Comparison of ENCODE assay signal across 14 mouse cellular contexts in genomic region chr19:29739608-29740007, GRCm38 (mm10). TPM values are rescaled to one million over a fixed set of nuclear protein-coding genes. Genes with fewer than 3 reads are reported as not detected.
A peak's percentile ranks its signal among the peaks of the same experiment; 100 is the strongest.
DNase-seq lines count a peak whose midpoint lies in the region; ATAC-seq and TF ChIP-seq lines count a peak whose summit lies in the region.
"Had no signal": no experiment of that assay in that cellular context is flagged by ENCODE, and none has a peak within 500 bp of the region (broad histone marks: within the 10 kb centered on the region; RNA-seq: fewer than 3 reads in every experiment).

No protein-coding gene starts in this region.

- no peak for TF ChIP-seq EP300 in MEL (IDR thresholded peaks at IDR 0.05; ENCODE audit: low read depth in 1 of 2, low read length in 2 of 2)

- no peak overlapping the region for H3K27ac ChIP-seq in hindbrain, embryonic 10.5 days
- no peak overlapping the region for H3K27ac ChIP-seq in hindbrain, postnatal 0 days
- H3K27ac ChIP-seq in MEL (ENCODE audit: control insufficient read depth, low read depth, low read length), result no peak overlapping the region
- H3K27ac ChIP-seq in hindbrain, embryonic 16.5 days (ENCODE audit: low read depth, low read length), result no peak overlapping the region
- H3K27ac ChIP-seq: limb, embryonic 10.5 days; macrophage had no signal

- ATAC-seq in hindbrain, postnatal 0 days, result no peak
- no peak for ATAC-seq in hindbrain, embryonic 16.5 days

- peaks cover 2% of the 10 kb centered on the region; the same call in 1 of the 2 replicates for H3K79me2 ChIP-seq in MEL (ENCODE audit: control insufficient read depth, insufficient read depth, low read length, poor library complexity)

- no peak overlapping the region for H3K4me2 ChIP-seq in hindbrain, postnatal 0 days (ENCODE audit: low read depth, low read length)
- no peak overlapping the region for H3K4me2 ChIP-seq in hindbrain, embryonic 16.5 days (ENCODE audit: low read length)

- no peak overlapping the region for H3K4me3 ChIP-seq in hindbrain, embryonic 10.5 days
- H3K4me3 ChIP-seq in hindbrain, postnatal 0 days (ENCODE audit: low read length), result no peak overlapping the region
- no peak overlapping the region for H3K4me3 ChIP-seq in lung, adult 2 months (replicated peaks; ENCODE audit: extremely low read depth, low read depth, low read length)
- H3K4me3 ChIP-seq in MEL (ENCODE audit: control insufficient read depth in 1 of 2, insufficient read depth in 1 of 2, low read depth in 2 of 2, low read length in 2 of 2), result no peak overlapping the region
- no peak overlapping the region for H3K4me3 ChIP-seq in hindbrain, embryonic 16.5 days (ENCODE audit: low read length)
- H3K4me3 ChIP-seq: limb, embryonic 10.5 days had no signal

- H3K4me1 ChIP-seq in hindbrain, embryonic 10.5 days (replicated peaks), result no peaks in the 10 kb centered on the region
- H3K4me1 ChIP-seq in hindbrain, postnatal 0 days (ENCODE audit: insufficient read depth, low read length), result no peaks in the 10 kb centered on the region
- no peaks in the 10 kb centered on the region for H3K4me1 ChIP-seq in lung, adult 2 months (ENCODE audit: control insufficient read depth, insufficient read depth, low read length)
- no peaks in the 10 kb centered on the region; a peak in 1 of 4 replicates for H3K4me1 ChIP-seq in MEL (ENCODE audit: control insufficient read depth in 1 of 2, insufficient read depth in 2 of 2, low read length in 2 of 2)
- no peaks in the 10 kb centered on the region for H3K4me1 ChIP-seq in hindbrain, embryonic 16.5 days (ENCODE audit: control insufficient read depth, insufficient read depth, low read depth, low read length)
- H3K4me1 ChIP-seq: limb, embryonic 10.5 days had no signal

- H3K9ac ChIP-seq in hindbrain, postnatal 0 days (replicated peaks; ENCODE audit: low read length), result no peak overlapping the region
- no peak overlapping the region for H3K9ac ChIP-seq in MEL (ENCODE audit: control insufficient read depth, low read depth, low read length, poor library complexity, severe bottlenecking)
- no peak overlapping the region for H3K9ac ChIP-seq in hindbrain, embryonic 16.5 days (ENCODE audit: low read depth, low read length)

- TF ChIP-seq CTCF in hindbrain, postnatal 0 days (IDR thresholded peaks at IDR 0.05; ENCODE audit: low read depth), result no peak
- no peak for TF ChIP-seq CTCF in lung, adult 2 months (IDR thresholded peaks at IDR 0.05; ENCODE audit: insufficient read depth, low read length)
- TF ChIP-seq CTCF in MEL (IDR thresholded peaks at IDR 0.05 in 2 of 3, conservative IDR thresholded peaks at IDR 0.05 in 1 of 3; ENCODE audit: control insufficient read depth in 1 of 3, insufficient read depth in 1 of 3, low read depth in 2 of 3, low read length in 3 of 3, poor library complexity in 1 of 3, severe bottlenecking in 1 of 3), result peak; percentile 28 to 65 (median 50); a peak in 5 of 6 replicates

- H3K36me3 ChIP-seq in hindbrain, embryonic 10.5 days, result no peaks in the 10 kb centered on the region
- no peaks in the 10 kb centered on the region for H3K36me3 ChIP-seq in hindbrain, postnatal 0 days (ENCODE audit: insufficient read depth, low read length)
- H3K36me3 ChIP-seq in MEL (ENCODE audit: control insufficient read depth in 1 of 2, insufficient read depth in 2 of 2, low read length in 2 of 2), result peaks cover 15% of the 10 kb centered on the region in 2 experiments
- no peaks in the 10 kb centered on the region for H3K36me3 ChIP-seq in hindbrain, embryonic 16.5 days (ENCODE audit: control insufficient read depth, insufficient read depth, low read length)
- H3K36me3 ChIP-seq: limb, embryonic 10.5 days had no signal

- no peaks in the 10 kb centered on the region for H3K9me3 ChIP-seq in hindbrain, embryonic 10.5 days
- H3K9me3 ChIP-seq in hindbrain, postnatal 0 days (ENCODE audit: low read length), result no peaks in the 10 kb centered on the region
- no peaks in the 10 kb centered on the region for H3K9me3 ChIP-seq in MEL (replicated peaks; ENCODE audit: insufficient read depth, low read length)
- no peaks in the 10 kb centered on the region for H3K9me3 ChIP-seq in hindbrain, embryonic 16.5 days (ENCODE audit: control insufficient read depth, low read length)
- H3K9me3 ChIP-seq: G1E; limb, embryonic 10.5 days had no signal

- DNase-seq in hindbrain, embryonic 10.5 days (ENCODE audit: low spot score), result peak; percentile 3
- no peak for DNase-seq in hindbrain, postnatal 0 days (ENCODE audit: low spot score)
- peak; percentile 3 for DNase-seq in lung, postnatal 10 days
- DNase-seq in lung, adult 2 months, result no peak
- DNase-seq in MEL (ENCODE audit: low read depth, low spot score), result peak; percentile 77
- peak; percentile 7 for DNase-seq in lung, postnatal 36 days
- no peak for DNase-seq in spleen, postnatal 10 days (ENCODE audit: low spot score in 2 of 2)
- DNase-seq: adrenal gland, postnatal 14 days; cerebellum, adult 2 months had no signal

- no peaks in the 10 kb centered on the region for H3K27me3 ChIP-seq in hindbrain, embryonic 10.5 days (ENCODE audit: insufficient read depth, poor library complexity, severe bottlenecking)
- H3K27me3 ChIP-seq in hindbrain, postnatal 0 days (ENCODE audit: insufficient read depth, low read length), result no peaks in the 10 kb centered on the region
- no peaks in the 10 kb centered on the region for H3K27me3 ChIP-seq in MEL (ENCODE audit: control insufficient read depth in 1 of 2, insufficient read depth in 2 of 2, low read length in 2 of 2)
- H3K27me3 ChIP-seq in hindbrain, embryonic 16.5 days (replicated peaks; ENCODE audit: control insufficient read depth, insufficient read depth, low read length), result no peaks in the 10 kb centered on the region

- TF ChIP-seq POLR2A in lung, adult 2 months (IDR thresholded peaks at IDR 0.05; ENCODE audit: borderline replicate concordance, extremely low read depth, low read depth, low read length), result no peak
- no peak for TF ChIP-seq POLR2A in MEL (IDR thresholded peaks at IDR 0.05; ENCODE audit: control insufficient read depth in 1 of 2, insufficient read depth in 1 of 2, low read depth in 1 of 2, low read length in 2 of 2, poor library complexity in 1 of 2)

- WGBS in hindbrain, embryonic 10.5 days, result 84% methylated on average over 2 of the region's 2 CpGs
- 83% methylated on average over 2 of the region's 2 CpGs for WGBS in hindbrain, postnatal 0 days
- WGBS in lung, adult 2 months, result 82% methylated on average over 2 of the region's 2 CpGs
- WGBS in hindbrain, embryonic 16.5 days, result 79% methylated on average over 2 of the region's 2 CpGs

- TF ChIP-seq RAD21 in MEL (IDR thresholded peaks at IDR 0.05; ENCODE audit: low read depth, low read length), result peak; percentile 54

TF ChIP-seq in MEL, 35 proteins besides CTCF, POLR2A, EP300 and RAD21:
- TF ChIP-seq MXI1 (IDR thresholded peaks at IDR 0.05; ENCODE audit: low read depth, low read length), result no peak
- TF ChIP-seq USF1 (IDR thresholded peaks at IDR 0.05; ENCODE audit: low read depth, low read length), result peak; percentile 66; the same call in 1 of the 2 replicates
- TF ChIP-seq CHD2 (IDR thresholded peaks at IDR 0.05; ENCODE audit: low read length), result no peak
- TF ChIP-seq MYC (IDR thresholded peaks at IDR 0.05; ENCODE audit: low read depth, low read length), result no peak
- no peak for TF ChIP-seq TAL1 (IDR thresholded peaks at IDR 0.05; ENCODE audit: low read length)
- TF ChIP-seq SMC3 (IDR thresholded peaks at IDR 0.05; ENCODE audit: low read depth, low read length), result peak; percentile 70
- TF ChIP-seq ZC3H11A (IDR thresholded peaks at IDR 0.05; ENCODE audit: low read depth, low read length), result 0 out of 2 replicates have a peak, but pooled peaks have one; percentile 14
- TF ChIP-seq E2F4 (IDR thresholded peaks at IDR 0.05; ENCODE audit: borderline replicate concordance, low read depth, low read length), result no peak

RNA-seq across cellular contexts. Expression of gene Mlana, which starts 42.0 kb away (rescaled TPM):
- polyA plus RNA-seq in hindbrain, embryonic 10.5 days (2016; fragmentation: Nextera tagmentation; extraction: Ambion mirVana), result 0.26 and 0.60 TPM in 2 replicates
- total RNA-seq in hindbrain, postnatal 0 days (2014; rRNA removed), result not detected in 2 replicates
- polyA plus RNA-seq in hindbrain, postnatal 0 days (2015; fragmentation: Nextera tagmentation; extraction: Ambion mirVana), result not detected in 2 replicates
- polyA plus RNA-seq in lung, adult 2 months (2012; rRNA removed), result 0.75 and 1.1 TPM in 2 replicates
- total RNA-seq in MEL (2012; rRNA removed), result 0.27 and 0.69 TPM in 2 replicates
- polyA plus RNA-seq in MEL (2012; ENCODE audit: insufficient read depth in 1 of 2, insufficient read length in 2 of 2, low read depth in 1 of 2, low replicate concordance in 2 of 2, missing spikeins in 1 of 2), result under 1 TPM in 1 of 2 experiments, not detected in 1; 0.78 TPM
- not detected in 2 replicates for polyA plus RNA-seq in hindbrain, embryonic 16.5 days (2015; fragmentation: Nextera tagmentation; extraction: Ambion mirVana)
- total RNA-seq: adrenal gland, postnatal 14 days; G1E; hematopoietic stem cell, adult 5-6 weeks had no signal
- polyA plus RNA-seq: cerebellum, adult 2 months; G1E; limb, embryonic 10.5 days had no signal

Comparison
In these comparisons a context has a peak if more than half of its experiments do, and no peak if none do; other contexts are left out.
1. DNase-seq: peak in hindbrain, embryonic 10.5 days (single experiment), lung, postnatal 10 days (single experiment), MEL (single experiment) and lung, postnatal 36 days (single experiment); none in hindbrain, postnatal 0 days (single experiment), lung, adult 2 months (single experiment) and spleen, postnatal 10 days (0 of 2).
2. CTCF ChIP-seq: peak in MEL (3 of 3); none in hindbrain, postnatal 0 days (single experiment) and lung, adult 2 months (single experiment).